Mouse (Mus musculus) urinary bladder, adult 2 months (tissue): ENCODE results near the gene Tmem119. TPM values are rescaled to one million over a fixed set of nuclear protein-coding genes. Genes with fewer than 3 reads are reported as not detected.
"Not testable (repeated sequence)": the region's sequence is repeated elsewhere in the genome, so short reads cannot be mapped to it uniquely, and the experiment has no call there.

Experiments
- DNase-seq: peaks from one replicate; pipeline ENCODE4 v3.0.0; 2022; ENCODE audit warnings: low spot score
- polyA plus RNA-seq: library from polyadenylated mRNA; depleted of rRNA; stranded (reverse); fragments of >200 nt; gene quantifications from 2 replicates; pipeline ENCODE4 v1.2.3, GENCODE M21; 2012

The Tmem119 gene
- polyA plus RNA-seq, 1 experiment, result 42.0 TPM

DNA sequence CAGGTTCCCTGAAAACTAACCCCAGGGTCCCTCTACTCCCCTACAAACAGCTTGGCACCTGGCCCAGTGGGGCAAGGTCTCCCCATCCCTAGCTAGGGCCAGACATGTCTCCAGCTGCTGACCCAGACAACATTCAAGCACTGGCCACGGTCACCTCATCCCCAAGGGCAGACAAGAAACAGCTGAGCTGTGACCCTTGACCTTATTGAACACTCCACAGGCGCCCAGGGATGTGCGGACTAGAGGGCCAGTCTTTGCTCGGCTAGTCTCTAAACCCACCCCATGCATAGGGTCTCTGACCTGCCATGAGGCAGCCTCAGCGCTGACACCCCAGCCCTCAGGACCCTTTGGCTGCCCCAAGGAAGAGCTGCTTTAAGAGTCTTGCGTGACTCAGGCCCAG lies 11.7 kb downstream of the Tmem119 start:
- DNase-seq, result no peak

DNA sequence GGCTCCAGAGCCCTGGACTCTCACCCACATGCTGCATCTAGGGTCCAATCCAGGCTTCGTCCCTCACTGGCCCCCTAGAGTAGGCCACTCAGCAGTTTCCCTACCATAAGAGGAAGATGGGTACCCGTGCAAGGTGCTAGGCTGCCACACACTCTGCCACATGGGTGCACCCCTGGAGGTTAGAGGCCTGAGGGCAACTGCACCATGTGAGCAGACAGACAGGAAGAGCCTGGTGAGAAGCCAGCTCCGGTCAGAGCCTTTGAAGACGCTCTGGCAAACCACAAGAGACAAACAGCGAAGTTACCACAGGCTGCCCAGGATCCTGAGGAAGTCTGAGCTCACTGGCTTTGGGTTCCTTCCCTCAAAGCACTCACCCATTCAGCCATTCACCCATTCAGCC lies 13.3 kb downstream of the Tmem119 start:
- DNase-seq, result no peak

DNA sequence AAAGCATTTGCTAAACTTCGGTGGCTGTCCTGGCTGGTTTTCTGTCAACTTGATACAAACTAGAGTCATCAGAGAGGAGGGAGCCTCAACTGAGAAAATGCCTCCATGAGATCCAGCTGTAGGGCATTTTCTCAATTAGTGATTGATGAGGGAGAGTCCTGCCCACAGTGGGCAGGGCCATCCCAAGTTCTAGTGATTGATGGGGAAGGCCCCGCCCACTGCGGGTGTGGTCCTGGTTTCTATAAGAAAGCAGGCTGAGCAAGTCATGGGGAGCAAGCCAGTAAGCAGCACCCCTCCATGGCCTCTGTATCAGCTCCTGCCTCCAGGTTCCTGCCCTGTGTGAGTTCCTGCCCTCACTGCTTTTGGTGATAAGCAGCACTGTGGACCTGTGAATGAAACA lies 16.2 kb downstream of the Tmem119 start:
- DNase-seq, result not testable (repeated sequence)

DNA sequence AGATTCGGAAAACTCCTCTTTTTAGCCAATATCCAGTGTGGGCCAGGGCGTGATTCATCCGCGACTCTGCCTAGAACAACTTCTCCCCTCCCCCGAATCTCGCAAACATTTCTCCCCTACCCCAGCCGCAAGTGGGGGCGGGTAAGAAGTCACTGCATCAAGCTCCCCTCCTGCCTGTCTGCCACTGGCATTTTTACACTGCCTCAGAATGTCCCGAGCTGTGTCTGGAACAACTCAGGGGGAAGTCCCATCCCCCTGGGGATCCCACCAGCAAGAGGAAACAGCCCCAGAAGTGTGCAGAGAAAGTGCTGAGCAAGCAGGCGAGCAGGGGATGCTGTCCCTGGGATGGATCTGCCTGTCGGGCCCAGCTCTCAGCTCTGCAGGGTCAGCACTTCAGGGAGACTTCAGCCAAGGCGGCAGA lies 16.7 kb downstream of the Tmem119 start:
- DNase-seq, result no peak

DNA sequence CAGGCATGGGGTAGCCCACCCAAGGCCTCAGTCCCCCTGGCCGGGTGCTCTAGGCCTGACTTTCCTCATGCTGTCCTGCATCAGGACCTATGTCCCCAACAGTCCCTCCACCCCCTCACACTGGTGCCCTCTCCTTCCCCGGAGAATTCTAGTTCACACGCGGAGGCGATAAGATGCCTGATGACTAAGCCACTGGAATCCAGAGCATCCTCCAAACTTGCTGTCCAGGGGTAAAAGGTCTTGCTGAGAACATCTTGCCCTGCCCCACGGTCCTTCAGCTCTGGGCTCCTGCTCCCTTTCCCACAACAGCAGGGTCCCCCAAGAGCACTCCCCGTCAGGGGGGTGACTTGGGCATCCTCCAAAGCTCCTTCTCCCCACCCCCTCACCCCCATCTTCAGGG lies 17.7 kb downstream of the Tmem119 start:
- DNase-seq, result no peak

DNA sequence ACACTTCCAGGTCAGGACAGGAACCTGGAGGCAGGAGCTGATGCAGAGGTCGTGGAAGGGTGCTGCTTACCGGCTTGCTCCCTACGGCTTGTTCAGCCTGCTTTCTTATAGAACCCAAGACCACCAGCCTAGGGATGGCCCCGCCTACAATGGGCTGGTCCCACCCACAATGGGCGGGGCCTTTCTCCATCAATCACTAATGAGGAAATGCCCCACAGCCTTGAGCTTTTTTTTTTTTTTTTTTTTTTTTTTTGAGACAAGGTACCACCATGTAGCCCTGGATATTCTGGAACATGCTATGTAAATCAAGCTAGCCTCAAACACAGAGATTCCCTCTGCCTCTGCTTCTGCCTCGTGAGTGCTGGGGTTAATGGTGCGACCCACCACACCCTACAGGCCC lies 18.4 kb downstream of the Tmem119 start:
- no peak for DNase-seq

DNA sequence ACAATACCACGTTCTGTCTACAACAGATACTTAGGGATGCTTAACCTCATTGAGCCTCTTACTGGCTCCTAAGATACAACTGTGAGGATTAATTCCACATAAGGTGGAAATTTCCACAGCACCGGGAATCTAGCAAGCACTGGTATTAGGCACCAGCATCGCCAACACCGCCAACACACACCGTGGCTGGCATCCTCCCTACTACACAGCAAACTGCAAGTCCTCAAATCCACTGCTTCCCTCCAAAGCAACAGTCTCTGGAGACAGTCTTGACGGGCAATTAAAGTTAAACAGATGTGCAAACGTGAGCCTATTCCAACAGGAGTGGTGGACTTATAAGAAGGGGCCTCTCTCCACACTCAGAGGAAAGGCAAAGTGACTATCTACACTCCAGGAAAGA lies 19.1 kb downstream of the Tmem119 start:
- DNase-seq, result no peak

DNA sequence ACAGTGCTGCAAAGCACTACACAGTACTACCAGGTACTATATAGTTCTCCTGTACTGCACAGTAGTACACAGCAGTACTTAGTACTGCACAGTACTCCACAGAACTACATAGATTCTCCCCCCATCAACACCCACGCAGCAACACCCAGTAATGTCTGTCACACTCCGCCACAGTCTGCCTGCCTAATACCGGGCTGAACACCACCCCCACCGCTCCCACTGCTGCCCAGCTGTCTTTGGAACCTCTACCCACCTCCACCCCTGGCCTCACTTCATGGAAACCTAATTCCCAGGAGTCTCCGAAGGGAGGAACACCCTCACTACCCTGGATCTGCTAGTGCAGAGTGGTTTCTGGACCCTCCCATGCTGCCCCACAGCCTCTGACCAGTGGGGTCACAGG lies 19.6 kb downstream of the Tmem119 start:
- no peak for DNase-seq

DNA sequence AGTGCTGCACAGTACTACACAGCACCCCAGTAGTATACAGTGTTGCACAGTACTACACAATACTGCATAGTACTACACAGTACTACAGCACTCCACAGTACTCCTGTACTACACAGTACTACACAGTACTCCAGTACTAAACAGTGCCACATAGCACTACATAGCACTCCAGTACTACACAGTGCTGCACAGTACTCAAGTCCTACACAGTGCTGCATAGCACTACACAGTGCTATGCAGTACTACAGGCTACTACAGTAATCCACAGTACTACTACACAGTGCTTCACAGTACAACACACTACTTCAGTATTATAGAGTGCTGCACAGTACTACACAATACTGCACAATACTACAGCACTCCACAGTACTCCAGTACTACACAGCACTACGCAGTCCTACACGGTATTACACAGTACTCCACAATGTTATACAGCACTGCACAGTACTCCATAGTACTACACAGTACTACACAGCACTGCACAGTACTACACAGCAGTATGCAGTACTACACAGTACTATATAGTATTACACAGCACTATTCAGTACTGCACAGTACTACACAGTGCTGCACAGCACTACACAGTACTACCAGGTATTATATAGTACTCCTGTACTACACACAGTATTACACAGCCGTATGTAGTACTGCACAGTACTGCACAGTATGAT lies 20.1 kb downstream of the Tmem119 start:
- DNase-seq, result no peak

DNA sequence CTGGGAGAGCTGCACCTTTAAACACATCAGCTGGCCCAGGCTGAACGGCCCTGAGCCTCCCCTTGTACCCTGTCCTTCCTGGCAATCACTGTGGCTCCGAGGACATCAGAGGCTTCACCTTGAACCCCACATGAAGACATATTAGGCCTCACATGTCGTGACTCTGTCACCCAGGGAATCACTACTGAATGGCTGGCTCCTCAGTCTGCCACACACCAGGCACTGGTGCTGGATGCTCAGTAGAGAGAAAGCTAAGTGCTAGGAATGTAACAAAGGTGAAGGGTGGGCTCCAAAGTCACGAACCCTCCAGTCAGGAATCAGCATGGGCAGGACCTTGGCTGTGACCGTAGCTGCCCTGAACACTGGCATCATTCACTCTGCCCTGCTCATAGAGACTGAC lies 20.7 kb downstream of the Tmem119 start:
- DNase-seq, result no peak

DNA sequence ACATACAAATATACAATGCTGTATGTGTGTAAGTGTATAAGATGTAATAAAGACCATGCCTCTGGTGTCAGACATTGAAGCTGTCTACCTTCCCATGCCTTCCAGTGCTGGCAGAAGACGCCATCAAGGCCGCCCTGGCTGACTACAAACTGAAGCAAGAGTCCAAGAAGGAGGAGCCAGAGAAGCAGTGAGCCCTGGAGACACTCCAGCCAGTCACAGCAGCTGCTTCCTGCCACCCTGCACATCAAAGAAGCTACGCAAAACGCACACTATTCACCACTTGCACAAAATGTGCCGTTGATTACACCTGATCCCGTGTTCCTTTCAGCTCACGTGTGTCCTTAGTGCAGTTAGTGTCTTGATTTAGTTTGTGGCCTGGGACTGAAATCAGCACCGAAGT lies 22.6 kb downstream of the Tmem119 start:
- not testable (repeated sequence) for DNase-seq

DNA sequence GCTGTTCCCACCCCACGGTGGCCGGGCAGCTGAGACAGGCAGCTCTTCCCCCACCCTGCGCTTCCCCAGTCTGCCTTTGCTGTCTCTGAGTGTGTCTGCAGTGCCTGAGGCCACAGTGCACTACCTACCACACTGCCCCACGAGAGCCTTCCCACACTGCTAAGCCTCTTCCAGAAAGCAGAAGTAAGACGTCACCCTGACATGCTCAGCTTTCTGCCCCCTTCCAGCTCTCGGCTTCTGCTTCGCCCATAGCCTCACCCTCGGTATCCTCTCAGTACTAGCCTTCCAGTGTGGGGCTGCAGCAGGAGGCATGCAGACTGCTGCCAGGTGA lies 23.5 kb downstream of the Tmem119 start:
- no peak for DNase-seq

DNA sequence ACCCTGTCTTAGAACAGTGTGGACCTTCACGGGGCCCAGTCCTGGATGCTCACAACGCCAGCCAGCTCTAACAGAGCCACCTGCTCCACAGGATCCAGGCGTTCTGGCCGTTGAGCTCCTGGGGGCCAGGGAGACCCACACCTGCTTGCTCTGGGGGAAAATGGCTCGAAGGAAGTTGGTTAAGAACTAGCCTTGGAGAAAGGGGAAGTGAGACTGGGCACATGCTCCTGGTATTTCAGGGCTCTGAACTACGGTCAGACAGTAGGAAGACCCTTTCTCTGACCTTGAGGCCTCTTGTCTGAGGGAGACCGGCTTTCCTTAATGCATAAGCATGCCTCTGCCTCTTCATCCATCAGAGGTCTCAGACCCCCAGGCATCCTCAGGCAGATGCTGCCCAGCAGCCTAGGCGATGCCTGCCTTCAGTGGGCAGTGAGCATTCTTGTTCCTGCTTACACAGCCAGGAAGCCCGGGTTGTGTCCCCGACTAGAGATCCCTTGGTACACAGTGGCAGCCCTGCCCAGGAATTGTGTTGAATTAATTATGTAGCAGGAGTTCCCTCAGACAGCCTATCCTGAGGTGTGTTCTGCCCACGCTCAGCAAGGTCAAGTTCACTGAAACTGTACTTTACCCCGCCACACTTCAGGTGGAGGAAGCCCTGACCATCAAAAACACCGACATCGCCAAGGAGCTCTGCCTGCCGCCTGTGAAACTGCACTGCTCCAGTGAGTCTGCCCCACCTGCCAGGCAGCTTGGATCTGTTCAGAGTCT lies 24.0 kb downstream of the Tmem119 start:
- DNase-seq, result no peak

DNA sequence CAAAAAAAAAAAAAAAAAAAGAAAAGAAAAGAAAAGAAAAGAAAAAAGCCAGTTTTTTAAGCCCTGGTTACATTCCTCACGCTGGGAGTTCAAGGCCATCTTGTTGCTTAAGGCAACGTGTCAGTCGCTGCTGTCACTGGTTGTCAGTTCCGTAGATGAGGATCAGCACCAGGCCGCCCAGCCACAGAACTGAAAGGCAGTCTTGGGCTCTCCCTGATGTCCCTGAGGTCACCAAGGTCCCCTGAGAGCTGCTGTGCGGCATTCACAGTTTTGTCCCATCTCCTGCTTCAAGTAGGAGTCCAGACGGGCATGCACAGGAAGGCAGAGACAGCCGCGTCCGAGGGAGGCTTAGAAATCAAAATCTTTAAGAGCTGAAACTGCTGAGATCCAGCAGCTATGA lies 24.7 kb downstream of the Tmem119 start:
- no peak for DNase-seq

DNA sequence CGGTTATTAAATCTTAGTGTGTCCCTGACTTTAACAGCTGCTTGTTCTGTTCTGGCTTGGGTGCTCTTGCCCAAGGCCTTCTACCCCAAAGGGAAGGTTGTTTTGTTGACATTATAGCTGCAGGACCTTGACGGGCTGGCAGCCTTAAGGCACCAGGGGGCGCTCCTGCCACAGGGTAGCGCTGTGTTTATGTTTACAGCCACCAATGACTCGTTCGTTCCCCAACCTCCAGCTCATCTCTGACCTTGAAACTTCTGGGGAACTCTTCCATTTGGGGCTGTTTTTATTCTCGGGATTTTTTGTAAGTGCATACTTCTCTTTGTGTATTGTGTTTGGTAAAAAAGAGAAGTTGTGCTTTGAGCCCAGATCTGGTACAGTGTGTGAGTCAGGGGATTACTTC lies 26.7 kb downstream of the Tmem119 start:
- DNase-seq, result peak; percentile 76

DNA sequence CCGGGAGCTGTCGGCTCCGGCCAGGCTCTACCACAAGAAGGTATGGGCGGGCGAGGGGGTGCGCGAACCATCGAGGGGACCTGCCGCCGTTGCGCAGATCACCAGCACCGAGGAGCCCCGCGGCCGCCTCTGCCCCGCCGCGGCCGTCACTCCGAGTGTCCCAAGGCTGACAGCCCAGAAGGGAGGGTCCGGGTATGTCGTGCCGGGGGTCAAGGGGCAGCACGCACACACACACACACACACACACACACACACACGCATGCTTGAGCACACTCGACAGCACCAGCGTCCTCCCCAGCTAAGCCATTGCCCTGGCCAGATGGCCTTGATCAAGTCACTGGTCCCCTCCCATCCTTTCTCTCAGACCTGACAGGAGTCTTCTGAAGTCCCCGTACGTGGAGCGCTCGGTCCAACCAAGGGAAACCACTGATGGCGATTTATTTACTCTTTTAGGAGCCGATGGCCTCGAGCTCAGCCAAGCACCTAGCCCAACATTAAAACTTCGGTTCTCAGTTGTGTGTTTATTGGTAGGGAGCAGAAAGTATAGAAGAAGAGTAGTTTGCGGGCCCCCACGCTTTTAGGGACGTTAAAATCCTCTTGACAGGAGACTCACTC lies 27.3 kb downstream of the Tmem119 start:
- DNase-seq, result no peak

DNA sequence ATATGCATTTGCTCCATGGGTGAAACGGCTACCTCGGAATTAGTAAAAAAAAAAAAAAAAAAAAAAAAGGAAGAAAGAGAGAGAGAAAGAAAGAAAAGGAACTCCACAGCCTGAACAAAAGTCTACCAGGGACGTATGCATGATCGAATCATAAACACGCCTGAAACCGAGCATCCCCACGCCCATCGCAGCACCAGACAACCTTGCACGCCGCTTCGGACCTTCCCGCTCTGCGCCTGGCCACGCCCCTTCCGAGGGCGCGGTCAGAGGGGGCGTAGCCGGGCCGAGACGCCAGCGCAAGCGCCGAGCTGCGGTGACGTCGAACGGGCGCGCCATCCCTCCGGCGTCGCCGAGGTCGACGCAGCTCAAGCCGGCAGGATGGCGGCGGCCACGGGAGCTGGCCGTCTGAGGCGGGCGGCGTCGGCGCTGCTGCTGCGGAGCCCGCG lies 27.8 kb downstream of the Tmem119 start, which contains the start of the genes Sart3 and Iscu:
TSS of gene Sart3 (minus strand) at position 61 of the 446 bp plus-strand sequence.
TSS of gene Iscu (plus strand) at position 299 of the 446 bp plus-strand sequence.
- peak; percentile 91 for DNase-seq

DNA sequence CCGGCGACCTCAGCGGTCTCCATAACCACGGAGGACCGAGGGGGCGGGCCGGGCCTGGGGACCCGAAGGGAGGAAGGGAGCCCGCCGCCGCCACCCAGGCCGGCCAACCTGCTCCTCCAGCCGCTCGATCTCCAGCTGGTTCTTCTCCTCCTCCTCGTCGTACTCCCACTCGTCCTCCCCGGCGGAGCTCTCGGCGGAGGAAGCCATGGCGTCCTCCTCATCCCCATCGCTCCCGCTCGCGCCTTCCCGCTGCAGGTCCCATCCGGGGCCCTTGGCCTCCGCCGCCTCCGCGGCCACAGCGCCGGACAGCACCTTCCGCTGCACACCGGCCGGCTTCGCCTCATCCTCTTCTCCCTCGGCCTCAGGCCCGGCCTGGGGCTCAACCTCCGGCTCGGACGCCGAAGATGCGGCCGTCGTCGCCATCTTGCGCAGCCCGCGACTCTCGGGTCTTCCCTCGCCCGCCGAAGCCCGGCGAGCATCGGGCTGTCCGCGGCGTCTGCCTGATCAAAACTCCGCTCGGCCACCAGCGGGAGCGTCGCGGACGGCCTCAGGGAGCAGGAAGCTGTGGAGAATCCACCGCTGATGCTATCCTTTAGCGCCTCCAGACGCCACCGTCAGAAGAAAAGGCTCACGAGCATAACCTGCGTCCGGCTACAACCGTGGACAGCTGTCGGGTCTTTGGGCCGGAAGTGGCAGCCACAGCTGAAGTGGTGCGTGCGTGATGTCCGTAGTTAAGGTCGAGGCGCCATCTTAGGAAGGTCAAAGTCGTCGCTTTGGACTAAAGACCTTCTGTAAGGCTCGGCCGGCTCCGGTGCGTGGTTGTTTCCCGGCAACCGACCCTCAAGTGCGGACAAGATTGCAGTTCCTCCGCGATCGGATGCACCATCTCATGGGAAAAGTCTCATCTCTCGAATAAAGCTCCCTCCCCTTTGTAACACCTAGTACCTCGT lies 28.8 kb downstream of the Tmem119 start:
- DNase-seq, result peak; percentile 88

DNA sequence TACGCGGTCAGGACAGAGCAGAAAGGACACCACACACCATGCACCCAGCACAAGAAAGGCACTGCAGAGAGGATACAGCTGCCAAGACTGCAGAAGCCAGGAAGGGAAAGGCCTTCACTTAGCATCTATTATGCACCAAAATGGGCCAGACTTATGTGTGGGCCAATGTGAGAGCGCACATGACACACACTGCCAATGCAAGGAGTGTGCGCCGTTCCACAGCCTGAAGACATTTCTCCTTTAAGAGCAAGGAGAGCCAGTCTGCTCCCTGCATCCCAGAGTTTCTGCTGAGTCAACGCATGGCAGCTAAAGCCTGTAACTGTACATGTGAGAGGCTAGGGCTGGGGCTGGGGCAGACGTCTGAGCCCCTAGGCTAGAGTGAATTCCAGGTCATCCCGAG lies 31.5 kb downstream of the Tmem119 start:
- no peak for DNase-seq

DNA sequence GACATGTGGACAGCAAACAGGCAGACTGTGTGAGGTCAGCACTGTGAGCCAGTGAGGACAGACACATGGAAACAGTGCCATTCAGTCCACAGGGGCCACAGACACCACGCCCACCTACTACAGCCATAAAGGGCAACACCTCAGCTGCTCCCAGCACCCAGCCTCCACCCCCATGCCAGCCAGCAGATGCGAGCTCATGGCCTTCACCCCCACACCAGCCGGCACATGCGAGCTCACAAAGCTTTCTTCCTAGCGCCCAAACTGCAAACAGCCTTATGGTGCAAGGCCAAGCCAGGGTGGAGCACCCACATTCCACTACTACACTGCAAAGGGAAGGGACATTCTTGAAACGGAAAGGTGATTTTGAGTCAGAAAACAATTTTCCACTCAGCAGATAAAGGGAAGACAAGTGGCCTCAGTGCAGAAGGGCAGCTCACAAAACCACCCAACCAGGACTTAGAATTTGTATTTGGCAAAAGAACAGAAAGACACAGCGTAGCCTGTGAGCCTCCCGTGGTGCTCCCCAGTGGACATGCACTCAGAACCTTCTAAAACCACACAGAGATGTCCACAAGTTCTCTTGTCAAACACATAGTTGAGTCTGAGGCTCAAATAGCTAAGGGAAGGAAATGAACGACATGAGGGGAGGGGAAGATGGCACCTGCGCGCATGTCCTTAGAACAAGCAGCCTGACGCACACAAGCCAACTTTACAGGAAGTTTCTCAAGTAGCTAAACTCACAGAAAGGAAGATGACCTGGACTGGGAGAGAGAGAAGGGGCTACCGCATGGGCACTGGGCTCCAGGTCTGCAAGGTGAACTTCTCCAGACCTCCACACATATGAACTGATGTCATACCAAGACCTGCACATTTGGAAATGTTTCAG lies 34.4 kb downstream of the Tmem119 start:
- DNase-seq, result no peak

DNA sequence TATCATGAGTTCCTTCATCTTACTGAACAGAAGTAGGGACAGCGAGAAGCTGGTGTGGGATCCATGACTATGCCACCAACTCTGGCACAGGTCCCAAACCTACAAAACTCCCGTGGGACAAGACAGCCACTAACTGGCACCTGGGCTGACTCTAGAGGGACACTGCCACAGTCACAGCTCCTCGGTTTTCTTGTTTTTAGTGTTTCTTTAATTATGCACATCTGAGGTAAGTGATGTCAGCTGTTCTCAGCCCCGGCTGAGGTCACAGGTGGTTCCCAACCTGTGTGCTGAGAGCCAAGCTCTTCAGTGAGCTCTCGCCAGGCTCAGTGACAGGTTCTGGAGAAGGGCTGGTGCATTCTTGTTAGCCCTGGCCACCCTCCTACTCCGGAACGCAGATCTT lies 35.9 kb downstream of the Tmem119 start:
- DNase-seq, result no peak
